Mouse (Mus musculus) natural killer cell, adult 2 months (primary cell): ENCODE data around the gene Lsm4.

ENCODE experiments used
- DNase-seq, 2 experiments: peaks; one replicate each; pipeline ENCODE4 v3.0.0; 2022; ENCODE audit warnings: low spot score in 2 of 2

Lsm4 gene

GRCm38 (mm10) chr8:70649324-70649723, 23.7 kb upstream of the Lsm4 start:
- no peak for DNase-seq

- DNase-seq: no peak
Observed at GRCm38 (mm10) chr8:70650351-70650750, 22.7 kb upstream of the Lsm4 start.

DNA sequence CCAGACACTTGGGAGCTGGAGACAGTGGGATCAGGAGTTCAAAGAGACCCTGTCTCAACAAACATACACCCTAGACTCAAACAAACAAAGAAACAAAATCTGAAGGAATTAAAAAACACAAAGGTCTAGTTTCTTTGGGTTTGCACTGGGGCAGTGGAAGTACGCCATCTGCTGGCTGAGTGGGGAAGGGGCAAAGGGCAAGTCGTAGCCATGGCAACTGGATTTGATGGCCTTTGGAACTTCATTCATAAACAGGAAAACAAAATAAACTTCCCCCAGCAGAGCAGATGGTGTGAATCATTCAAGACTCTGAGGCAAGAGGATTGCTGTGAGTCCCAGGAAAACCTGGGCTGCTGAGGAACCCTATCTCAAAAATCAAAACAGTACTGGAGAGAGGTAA, 19.8 kb upstream of the Lsm4 start:
- peak; percentile 76 to 81 for DNase-seq

DNA sequence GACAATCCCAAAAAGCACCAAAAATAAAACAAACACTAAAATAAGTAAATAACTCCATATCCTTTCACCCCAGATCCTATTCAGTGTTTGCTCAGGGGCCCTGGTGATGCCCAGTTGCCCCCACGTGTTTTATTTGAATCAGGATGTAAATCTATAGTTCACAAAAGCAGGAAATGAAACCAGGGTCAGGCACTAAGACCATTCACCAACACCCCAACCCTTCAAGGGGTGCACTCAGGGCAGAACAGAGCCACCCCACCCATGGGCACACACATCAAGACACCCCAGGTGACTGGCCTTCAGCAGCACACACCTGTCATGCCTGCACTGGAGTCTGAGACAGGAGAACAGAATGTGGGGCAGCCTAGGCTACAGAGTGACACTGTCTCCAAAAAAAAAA, 18.9 kb upstream of the Lsm4 start:
- DNase-seq: peak in 1 of 2 experiments; percentile 52

DNA sequence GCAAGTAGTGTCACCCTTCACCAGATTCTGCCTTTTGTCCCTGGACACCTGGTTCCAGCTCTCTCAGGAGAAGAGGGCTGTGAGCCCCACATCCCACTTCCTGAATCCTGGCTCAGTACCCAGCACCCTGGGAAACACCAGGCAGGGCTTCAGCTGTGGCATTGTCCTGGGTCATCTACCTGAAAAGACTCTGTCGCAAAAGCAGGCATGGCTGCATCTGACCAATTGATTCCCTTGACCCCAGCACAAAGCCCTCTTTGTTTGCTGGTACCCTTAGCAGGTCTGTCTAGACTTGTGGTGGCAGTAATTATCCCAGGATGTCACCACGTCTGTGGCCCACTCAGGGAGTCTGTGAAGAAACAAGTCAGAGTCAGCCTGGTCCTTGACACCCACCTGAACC, 17.6 kb upstream of the Lsm4 start:
- DNase-seq: no peak

DNA sequence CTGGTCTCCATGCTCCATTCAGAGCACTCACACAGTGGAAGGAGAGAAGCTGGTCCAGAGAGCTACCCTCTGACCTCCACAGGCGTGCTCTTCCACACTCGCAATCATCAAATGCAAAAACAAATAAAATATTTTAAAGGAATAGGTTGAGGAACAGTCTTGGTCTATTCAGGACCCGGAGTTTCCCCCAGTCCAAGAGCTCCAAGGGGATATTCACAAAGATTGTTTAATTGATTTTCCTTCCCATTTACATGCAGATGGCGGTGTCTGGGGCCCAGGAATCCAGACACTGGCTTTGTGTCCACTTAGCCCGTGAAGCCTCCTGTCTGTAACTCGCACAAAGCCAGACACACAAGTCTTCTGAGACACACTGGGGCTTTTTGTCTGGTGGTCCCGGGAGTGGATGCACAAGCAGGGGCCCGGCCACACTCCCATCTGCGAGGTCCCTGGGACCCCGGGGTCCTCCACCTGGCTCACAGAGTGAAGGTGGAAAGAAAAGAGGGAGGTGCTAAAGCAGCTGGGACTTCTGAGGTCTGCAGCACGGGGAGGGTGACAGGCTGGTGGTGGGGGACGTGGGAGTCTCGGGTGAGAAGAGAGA, 16.8 kb upstream of the Lsm4 start:
- no peak for DNase-seq

GRCm38 (mm10) chr8:70657214-70657613, 15.8 kb upstream of the Lsm4 start:
- DNase-seq: no peak

DNA sequence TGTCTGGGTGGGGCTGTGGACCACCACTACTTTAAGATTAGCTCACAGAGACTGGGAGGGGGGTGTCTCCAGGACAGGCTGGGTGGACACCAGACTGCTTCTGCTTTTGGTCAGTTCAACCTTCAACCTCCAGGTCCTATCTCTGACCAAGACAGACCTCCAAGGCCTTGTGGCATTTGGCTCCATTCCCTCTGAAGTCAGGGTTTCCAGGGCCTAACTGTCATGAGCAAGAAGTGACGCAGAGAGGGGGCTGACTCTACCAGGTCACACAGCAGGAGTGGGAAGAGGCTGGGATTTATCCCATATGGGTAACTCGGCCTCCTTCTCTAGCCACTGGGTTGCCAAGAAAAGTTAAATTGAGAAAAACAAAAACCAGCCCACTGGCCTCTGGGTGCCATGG, 15.3 kb upstream of the Lsm4 start:
- DNase-seq: no peak

DNA sequence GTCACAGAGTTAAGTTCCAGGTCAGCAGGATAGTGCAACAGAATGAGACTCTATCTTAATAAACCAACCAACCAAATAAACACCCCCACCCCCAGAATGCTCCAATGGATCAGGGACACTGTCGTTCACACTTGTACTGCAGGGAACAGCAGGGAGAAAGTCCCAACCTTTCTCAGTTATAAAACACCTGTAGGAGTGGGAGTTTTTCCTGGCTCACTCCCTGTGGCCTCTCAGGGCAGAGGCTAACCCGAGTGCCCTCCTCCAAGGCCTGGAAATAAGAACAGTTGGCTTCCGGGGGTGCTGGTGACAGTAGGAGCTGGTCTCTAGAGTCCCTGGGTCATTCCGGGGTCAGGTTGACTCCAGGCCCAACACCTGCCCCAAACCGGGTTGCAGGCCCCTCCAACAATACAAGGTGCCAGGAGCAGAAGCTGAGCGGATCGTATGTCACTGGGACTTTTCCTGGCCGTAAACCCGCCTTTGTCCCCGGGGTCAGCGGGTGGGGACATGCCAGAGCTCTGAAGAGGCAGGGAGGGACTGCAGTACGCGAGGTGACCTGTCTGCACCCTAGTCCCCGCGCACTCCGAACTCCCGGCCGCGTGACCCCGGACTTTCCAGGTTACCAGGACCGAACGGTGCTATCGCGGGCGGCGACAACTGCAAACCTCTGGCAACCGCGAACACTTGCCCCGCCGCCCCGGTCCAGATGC, 14.0 kb upstream of the Lsm4 start:
- DNase-seq: peak; percentile 65

DNA sequence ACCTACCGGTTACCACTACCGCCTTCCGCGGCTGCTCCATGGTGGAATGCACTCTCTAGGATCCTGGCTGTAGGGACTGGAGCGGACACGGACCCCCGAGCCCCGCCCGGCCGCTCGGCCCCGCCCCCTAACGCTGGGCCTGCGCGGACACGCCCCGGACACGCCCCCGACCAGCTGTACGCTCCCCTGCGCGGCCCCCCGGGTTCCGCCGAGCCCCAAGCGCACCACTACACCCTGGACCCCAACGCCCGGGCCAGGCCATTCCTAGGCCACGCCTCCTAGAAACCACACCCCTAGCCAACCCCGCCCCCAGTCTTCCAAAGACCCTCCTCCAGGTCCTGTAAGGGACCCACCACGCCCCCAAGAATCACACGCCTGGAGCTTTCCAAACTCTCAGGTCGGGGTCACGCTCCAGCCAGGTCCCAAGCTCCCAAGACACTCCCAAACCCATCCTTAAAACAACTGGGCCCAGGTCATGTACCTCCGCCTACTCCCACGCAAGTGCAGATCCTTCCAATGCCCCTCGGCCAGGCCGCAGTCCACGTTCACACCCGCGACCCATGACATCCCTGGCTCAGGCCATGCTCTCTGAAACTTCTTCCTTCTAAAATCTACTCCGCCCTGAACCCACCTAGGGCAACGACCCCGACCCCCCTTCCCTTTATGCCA, 13.3 kb upstream of the Lsm4 start:
- DNase-seq: peak; percentile 53 to 68

DNA sequence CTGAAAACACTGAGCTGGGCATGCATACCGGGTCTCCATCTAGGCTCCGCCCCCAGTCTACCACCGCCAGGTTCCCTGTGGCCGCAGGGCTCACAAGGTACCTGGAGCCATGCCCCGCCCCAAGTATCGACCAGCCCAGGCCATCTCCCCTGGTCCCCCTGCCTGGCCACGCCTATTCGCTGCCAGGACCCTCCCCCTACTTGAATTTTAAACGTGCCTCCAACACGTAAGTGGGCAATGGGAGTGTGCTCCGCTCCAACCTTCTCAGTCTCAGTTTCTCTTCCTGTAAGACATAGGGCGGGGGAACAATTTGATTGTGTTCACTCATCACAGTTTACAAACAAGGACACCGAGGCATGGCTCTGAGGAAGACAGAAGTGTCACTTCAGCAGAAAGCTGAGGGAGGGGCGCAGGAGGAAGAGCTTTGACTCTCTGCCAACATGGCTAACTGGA, 12.7 kb upstream of the Lsm4 start, which contains the start of gene Pgpep1:
TSS of gene Pgpep1 (minus strand) at position 116 of the 453 bp plus-strand sequence.
- DNase-seq: no peak

DNA sequence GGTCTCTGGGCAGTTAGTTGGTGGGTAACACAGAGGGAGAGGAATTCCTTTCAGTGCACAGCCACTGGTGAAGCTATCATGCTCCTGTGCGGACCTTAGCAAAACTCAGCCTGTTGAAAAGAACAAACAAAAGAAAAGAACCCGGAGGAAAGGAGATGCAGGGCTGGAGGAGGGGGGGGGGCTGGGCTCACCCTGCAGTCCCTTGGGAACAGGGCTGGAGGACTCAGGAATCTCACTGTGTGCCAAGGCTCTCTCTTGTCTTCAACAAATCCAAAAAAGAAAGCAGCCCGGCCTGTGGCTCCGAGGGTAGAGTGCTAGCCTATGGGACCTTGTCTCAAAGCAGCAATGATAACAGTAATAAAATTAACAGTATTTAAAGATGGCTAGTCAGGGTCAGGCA, 9.4 kb upstream of the Lsm4 start:
- no peak for DNase-seq

GRCm38 (mm10) chr8:70664631-70665030, 8.4 kb upstream of the Lsm4 start:
- no peak for DNase-seq

DNA sequence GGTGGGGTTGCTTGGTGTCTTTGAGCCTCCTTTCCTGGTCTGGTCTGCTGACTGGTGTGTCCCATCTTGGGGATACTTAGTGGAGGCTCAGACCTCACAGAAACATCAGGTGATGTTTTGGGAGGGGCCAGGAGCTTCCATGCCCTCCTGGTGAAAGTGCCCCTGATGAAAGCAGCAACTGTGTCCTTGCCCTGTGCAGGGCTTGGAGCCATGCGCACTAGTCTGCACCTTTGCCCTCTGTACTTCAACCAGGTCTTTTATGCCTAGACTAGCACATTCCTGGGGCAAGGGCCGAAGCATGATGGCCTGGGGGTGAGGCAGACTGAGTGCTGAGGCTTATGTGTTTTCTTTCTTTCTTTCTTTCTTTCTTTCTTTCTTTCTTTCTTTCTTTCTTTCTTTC, 7.4 kb upstream of the Lsm4 start:
- no peak for DNase-seq

DNA sequence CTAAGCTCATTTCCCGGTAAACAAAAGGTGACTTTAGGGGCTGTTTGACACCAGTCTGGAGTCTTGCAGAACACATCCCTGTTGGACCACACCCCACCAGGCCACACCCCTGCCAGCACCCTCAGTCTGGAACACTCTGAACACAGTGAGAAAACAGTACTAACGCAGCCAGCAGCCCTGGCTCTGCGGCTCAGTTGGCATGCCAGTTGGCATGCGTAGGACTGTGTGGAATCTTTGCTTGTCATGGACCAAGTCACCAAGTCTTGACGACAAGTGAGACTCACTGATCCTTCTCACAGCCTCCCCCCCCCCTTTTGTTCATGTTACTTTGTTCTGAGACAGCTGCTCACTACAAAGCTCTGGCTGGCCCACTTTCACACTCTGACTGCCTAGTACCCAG, 6.0 kb upstream of the Lsm4 start:
- no peak for DNase-seq

DNA sequence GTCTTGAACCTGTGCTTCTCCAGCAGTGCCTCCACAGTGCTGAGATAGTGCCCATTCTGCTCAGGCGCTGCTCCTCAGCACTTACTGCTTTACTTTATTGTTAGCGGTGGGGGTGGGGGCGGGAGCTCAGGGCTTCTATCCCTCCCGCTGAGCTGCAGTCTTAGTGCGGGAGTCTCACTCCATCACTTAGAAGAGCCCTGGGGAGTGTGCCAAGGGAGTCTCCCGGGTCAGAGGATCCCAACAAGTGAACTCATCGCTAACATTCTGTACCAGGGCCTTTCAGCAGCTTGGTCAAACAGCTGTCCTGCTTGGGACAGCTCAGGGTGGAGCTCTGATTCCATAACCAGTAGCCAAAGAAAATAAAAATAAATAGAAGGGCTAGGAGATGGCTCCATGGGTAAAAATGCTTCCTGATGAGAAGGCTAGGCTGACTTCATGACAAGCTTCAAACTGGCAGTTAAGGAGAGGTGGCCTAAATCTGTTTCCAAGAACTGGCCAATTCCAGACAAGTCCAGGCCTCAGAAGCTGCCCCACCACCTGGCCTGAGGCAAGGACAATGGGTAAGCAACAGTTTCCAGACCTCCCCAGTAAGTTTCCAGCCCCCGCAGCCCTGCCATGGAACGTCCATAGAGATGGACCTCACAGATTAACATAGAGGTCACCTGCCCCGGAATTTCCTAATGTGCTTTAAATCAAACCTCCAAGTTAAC, 1.3 kb upstream of the Lsm4 start:
- no peak for DNase-seq

- no peak for DNase-seq
Observed at GRCm38 (mm10) chr8:70672325-70673078, 546 bp upstream of the Lsm4 start.

GRCm38 (mm10) chr8:70674109-70674508, 1.1 kb downstream of the Lsm4 start:
- no peak for DNase-seq

DNA sequence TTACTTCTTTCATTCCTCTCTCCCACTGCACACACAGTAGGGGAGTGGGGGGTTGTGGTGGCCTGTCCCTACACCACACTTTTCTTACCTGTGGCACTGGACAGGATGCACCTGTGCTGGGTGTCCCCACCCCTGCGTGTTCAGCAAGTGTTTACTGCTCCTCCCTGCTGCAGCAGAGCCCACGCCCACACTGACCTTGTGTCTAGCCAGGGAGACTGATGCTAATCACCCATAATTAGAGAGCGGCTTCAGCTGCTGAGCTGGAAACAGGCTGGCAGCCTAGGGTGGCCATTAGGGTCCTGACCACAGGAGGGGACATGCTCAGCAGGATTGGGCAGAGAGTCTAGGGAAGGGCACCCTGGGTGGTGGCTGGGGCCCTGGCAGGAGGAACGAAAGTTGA, 1.7 kb downstream of the Lsm4 start:
- DNase-seq: no peak

DNA sequence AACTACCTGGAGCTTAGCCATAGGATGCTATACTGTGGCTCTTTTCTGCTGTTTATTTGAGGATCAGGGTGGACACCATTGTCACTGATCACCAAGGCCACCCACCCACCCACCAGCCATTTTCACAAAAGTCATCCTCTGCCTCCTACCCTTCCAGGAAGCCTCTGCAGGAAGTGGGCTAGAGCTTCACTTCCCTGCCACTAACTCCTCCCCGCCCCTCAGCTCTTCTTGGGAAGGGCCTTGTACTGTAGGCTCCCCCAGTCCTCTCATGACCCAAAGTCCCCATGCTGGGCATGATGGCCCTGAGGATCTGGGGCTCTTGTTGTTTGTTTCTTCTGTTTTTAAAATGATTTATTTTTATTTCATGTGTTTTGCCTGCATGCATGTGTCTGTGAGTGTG, 2.3 kb downstream of the Lsm4 start:
- peak in 1 of 2 experiments; percentile 45 for DNase-seq

DNA sequence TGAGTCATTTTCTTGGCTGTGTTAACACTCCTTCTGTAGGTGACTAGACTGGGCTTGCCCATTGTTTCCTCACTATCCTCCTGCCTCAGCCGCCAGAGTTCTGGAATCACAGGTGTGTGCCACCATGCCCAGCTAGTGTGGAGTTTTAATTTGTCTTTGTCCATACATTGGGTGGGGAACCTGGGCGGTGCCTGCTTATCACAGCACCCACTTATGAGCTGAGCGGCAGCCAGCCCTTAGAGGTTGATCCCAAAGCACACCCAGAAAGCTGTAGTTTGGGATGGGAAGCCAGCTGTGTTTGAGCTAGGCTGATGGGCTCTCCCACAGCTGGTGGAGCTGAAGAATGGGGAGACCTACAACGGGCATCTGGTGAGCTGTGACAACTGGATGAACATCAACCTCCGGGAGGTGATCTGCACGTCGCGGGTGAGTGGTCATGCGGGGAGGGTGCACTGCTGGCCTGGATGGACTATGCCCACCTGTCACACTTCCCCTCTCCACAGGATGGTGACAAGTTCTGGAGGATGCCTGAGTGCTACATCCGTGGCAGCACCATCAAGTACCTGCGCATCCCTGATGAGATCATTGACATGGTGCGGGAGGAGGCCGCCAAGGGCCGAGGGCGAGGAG, 4.5 kb downstream of the Lsm4 start:
- no peak for DNase-seq
